Mouse (Mus musculus): ENCODE results near the gene Gm11214. TPM values are rescaled to one million over a fixed set of nuclear protein-coding genes. Genes with fewer than 3 reads are reported as not detected.
A peak's percentile ranks its signal among the peaks of the same experiment; 100 is the strongest.

Gene Gm11214
- polyA plus RNA-seq, 1 experiment from 2014 or later: not detected

DNA sequence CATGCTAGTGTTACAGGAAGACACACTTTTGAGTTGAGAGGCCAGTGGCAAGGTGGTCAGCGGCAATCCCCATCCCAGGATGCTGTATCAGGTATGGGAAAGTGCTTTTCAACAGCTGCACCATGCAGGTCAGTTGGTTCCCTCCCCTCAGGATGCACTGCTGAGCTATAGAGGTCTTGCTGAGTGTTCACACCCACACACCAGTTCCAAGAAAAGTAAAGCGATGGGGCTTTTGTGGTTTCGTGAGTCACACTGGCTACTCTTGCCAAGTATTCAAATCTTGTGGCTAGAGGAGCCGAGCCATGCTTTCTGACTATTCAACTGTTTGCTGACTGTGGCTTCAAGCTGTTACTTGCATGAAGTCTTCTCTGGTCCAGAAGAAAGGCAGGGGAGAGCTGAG, 5.1 kb upstream of the Gm11214 start:
- no peak overlapping the region for H3K4me2 ChIP-seq (ENCODE audit: low read length)
- WGBS: 65% methylated on average over 4 of the region's 4 CpGs
- H3K4me1 ChIP-seq (ENCODE audit: control insufficient read depth, insufficient read depth, low read depth, low read length): no peaks in the 10 kb centered on the region
- H3K4me3 ChIP-seq (ENCODE audit: low read length): no peak overlapping the region
- H3K9ac ChIP-seq (ENCODE audit: low read depth, low read length): no peak overlapping the region
- H3K36me3 ChIP-seq (ENCODE audit: control insufficient read depth, insufficient read depth, low read length): no peaks in the 10 kb centered on the region
- no peaks in the 10 kb centered on the region; the same call in 1 of the 2 replicates for H3K27me3 ChIP-seq (replicated peaks; ENCODE audit: control insufficient read depth, insufficient read depth, low read length)
- no peak for ATAC-seq
- H3K9me3 ChIP-seq (ENCODE audit: control insufficient read depth, low read length): no peaks in the 10 kb centered on the region
- no peak overlapping the region for H3K27ac ChIP-seq (ENCODE audit: low read depth, low read length)

DNA sequence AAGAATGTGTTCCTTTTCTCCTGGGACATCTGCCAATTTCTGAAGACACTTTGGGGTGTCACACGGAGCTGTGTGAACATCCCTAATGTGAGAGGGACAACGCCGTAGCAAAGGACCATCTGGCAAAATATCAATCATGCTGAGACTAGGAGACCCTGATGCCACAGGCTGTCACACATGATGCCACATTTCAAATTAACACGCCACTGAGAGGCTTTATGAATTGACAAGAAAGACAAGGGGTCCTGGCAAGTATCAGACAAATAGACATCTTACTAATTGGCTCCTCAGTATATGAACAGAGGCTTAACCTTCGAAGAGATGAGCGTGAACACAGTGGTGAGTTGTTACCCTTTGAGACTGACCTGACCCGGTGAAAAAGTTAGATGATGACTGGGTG, 2.6 kb upstream of the Gm11214 start:
- Histone ChIP-seq H3K27ac (ENCODE audit: low read depth, low read length) (no peak overlapping the region), H3K4me3 (ENCODE audit: low read length) (no peak overlapping the region), H3K4me1 (ENCODE audit: control insufficient read depth, insufficient read depth, low read depth, low read length) (no peaks in the 10 kb centered on the region), H3K36me3 (ENCODE audit: control insufficient read depth, insufficient read depth, low read length) (no peaks in the 10 kb centered on the region), H3K27me3 (replicated peaks; ENCODE audit: control insufficient read depth, insufficient read depth, low read length) (no peaks in the 10 kb centered on the region; the same call in 1 of the 2 replicates), H3K9me3 (ENCODE audit: control insufficient read depth, low read length) (no peaks in the 10 kb centered on the region), H3K4me2 (ENCODE audit: low read length) (no peak overlapping the region), H3K9ac (ENCODE audit: low read depth, low read length) (no peak overlapping the region)
- ATAC-seq: peak; percentile 80
- 47% methylated on average over 7 of the region's 7 CpGs for WGBS

DNA sequence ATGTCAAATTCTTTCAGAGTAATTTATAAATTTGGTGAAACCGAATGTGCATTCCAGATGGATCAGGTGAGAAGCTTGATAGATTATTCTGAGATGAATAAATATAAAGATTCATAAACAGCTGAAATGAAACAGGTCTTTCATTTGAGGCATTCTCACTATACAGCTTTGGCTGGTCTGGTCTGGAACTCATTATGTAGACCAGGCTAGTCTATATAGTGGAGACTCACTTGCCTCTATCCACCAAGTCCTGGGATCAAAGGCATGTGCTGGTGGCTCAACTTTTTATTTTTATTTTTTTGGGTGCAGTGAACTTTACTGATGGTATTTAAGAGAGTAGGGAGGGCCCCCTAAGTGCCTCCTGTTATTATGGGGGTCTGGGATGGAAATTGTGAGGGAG, 1.3 kb downstream of the Gm11214 start:
- Histone ChIP-seq H3K9me3 (ENCODE audit: control insufficient read depth, low read length) (no peaks in the 10 kb centered on the region), H3K36me3 (ENCODE audit: control insufficient read depth, insufficient read depth, low read length) (no peaks in the 10 kb centered on the region), H3K4me3 (ENCODE audit: low read length) (no peak overlapping the region), H3K9ac (ENCODE audit: low read depth, low read length) (no peak overlapping the region), H3K27ac (ENCODE audit: low read depth, low read length) (no peak overlapping the region), H3K4me2 (ENCODE audit: low read length) (no peak overlapping the region), H3K4me1 (ENCODE audit: control insufficient read depth, insufficient read depth, low read depth, low read length) (no peaks in the 10 kb centered on the region), H3K27me3 (replicated peaks; ENCODE audit: control insufficient read depth, insufficient read depth, low read length) (no peaks in the 10 kb centered on the region)
- no peak for ATAC-seq
- 45% methylated on average over 1 of the region's 1 CpGs for WGBS

DNA sequence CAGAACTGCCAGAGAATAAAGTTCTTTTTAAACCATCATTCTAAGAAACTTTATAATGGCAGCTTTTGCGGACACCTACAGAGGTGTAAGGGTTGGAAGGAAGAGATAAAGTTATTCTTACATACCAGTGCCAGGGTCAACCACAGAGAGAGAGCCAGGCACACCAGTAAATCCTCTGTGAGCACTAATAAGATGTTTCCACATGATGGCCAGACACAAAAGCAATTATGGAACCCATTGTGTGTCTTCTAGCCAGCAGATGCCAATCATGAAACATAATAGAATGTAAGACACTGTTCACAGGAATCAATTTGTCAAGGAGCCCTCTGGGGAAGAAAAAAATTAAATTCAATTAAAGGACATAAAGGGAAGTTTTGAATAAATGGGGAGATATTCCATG, 1.8 kb downstream of the Gm11214 start:
- H3K9ac ChIP-seq (ENCODE audit: low read depth, low read length): no peak overlapping the region
- no peak for ATAC-seq
- no peak overlapping the region for H3K27ac ChIP-seq (ENCODE audit: low read depth, low read length)
- H3K4me2 ChIP-seq (ENCODE audit: low read length): no peak overlapping the region
- H3K36me3 ChIP-seq (ENCODE audit: control insufficient read depth, insufficient read depth, low read length): no peaks in the 10 kb centered on the region
- H3K27me3 ChIP-seq (replicated peaks; ENCODE audit: control insufficient read depth, insufficient read depth, low read length): no peaks in the 10 kb centered on the region
- 33% methylated on average over 1 of the region's 1 CpGs for WGBS
- no peaks in the 10 kb centered on the region for H3K4me1 ChIP-seq (ENCODE audit: control insufficient read depth, insufficient read depth, low read depth, low read length)
- H3K9me3 ChIP-seq (ENCODE audit: control insufficient read depth, low read length): no peaks in the 10 kb centered on the region
- no peak overlapping the region for H3K4me3 ChIP-seq (ENCODE audit: low read length)

DNA sequence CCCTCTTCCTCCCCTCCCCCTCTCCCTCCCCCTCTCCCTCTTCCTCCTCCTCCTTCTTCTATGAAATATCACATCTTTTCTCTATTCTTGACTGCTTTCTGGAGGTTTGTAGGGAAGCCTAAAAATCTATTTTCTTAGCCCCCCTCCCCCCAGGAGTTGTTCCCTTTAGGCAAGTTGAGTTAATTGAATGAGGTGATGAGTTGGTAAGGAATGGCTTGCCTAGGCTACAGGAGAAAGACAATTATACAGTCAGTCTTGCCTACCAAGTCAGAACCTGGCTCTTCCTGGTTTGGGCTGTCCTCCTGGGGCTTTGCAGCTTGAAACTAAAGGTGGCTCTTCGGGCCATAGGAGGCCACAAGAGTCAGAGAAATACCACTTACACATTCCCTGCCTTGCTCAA, 3.4 kb downstream of the Gm11214 start:
- Histone ChIP-seq H3K4me3 (ENCODE audit: low read length) (no peak overlapping the region), H3K4me2 (ENCODE audit: low read length) (no peak overlapping the region), H3K9ac (ENCODE audit: low read depth, low read length) (no peak overlapping the region), H3K27me3 (replicated peaks; ENCODE audit: control insufficient read depth, insufficient read depth, low read length) (no peaks in the 10 kb centered on the region), H3K9me3 (ENCODE audit: control insufficient read depth, low read length) (no peaks in the 10 kb centered on the region), H3K4me1 (ENCODE audit: control insufficient read depth, insufficient read depth, low read depth, low read length) (no peaks in the 10 kb centered on the region), H3K27ac (ENCODE audit: low read depth, low read length) (no peak overlapping the region), H3K36me3 (ENCODE audit: control insufficient read depth, insufficient read depth, low read length) (no peaks in the 10 kb centered on the region)
- WGBS: 86% methylated on average over 1 of the region's 1 CpGs
- no peak for ATAC-seq

DNA sequence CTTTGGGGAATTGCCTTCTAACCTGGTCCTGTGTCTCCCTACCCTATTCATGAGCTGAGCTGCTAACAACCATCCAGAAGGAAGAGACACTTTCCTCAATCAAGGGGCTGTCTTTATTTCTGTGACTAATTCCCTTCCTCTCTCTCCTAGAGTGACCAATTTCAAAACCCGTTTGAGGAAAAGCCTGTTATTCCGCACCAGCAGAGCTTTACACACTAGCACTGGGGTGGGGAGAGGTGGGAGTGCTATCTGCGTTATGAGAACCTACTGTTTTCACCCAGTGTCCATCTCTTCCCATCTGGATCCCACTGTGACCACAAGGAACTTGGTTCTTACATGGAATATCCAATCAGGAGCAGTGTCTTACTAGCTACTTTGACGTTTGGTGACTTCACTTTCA, 4.1 kb downstream of the Gm11214 start:
- Histone ChIP-seq H3K4me2 (ENCODE audit: low read length) (no peak overlapping the region), H3K9me3 (ENCODE audit: control insufficient read depth, low read length) (no peaks in the 10 kb centered on the region), H3K4me1 (ENCODE audit: control insufficient read depth, insufficient read depth, low read depth, low read length) (no peaks in the 10 kb centered on the region), H3K9ac (ENCODE audit: low read depth, low read length) (no peak overlapping the region), H3K27ac (ENCODE audit: low read depth, low read length) (no peak overlapping the region), H3K4me3 (ENCODE audit: low read length) (no peak overlapping the region), H3K36me3 (ENCODE audit: control insufficient read depth, insufficient read depth, low read length) (no peaks in the 10 kb centered on the region), H3K27me3 (replicated peaks; ENCODE audit: control insufficient read depth, insufficient read depth, low read length) (no peaks in the 10 kb centered on the region)
- peak; percentile 37; the same call in 1 of the 2 replicates for ATAC-seq
- 38% methylated on average over 4 of the region's 4 CpGs for WGBS

DNA sequence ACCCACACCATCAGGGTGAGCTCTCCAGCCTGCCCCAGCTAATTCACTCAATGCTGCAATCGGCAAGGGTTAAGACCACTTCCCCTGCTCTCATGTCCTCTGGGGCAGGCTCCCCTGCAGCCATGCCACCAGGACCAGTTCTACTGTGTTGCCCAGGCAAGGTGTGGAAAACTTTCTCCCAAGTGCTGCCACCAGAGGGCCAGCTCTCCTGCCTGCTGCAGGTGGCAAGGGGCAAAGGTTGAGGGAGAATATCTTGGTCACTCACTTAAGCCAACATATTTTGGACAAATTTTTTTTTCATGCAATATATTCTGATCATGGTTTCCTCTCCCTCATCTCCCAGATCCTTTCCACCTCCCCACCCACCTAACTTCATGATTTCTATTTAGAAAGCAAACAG, 8.8 kb downstream of the Gm11214 start:
- H3K4me3 ChIP-seq (ENCODE audit: low read length): no peak overlapping the region
- H3K27me3 ChIP-seq (replicated peaks; ENCODE audit: control insufficient read depth, insufficient read depth, low read length): no peaks in the 10 kb centered on the region
- ATAC-seq: no peak
- WGBS: 100% methylated on average over 1 of the region's 1 CpGs
- H3K36me3 ChIP-seq (ENCODE audit: control insufficient read depth, insufficient read depth, low read length): no peaks in the 10 kb centered on the region
- H3K9ac ChIP-seq (ENCODE audit: low read depth, low read length): no peak overlapping the region
- no peaks in the 10 kb centered on the region for H3K9me3 ChIP-seq (ENCODE audit: control insufficient read depth, low read length)
- H3K27ac ChIP-seq (ENCODE audit: low read depth, low read length): no peak overlapping the region
- H3K4me1 ChIP-seq (ENCODE audit: control insufficient read depth, insufficient read depth, low read depth, low read length): no peaks in the 10 kb centered on the region
- no peak overlapping the region for H3K4me2 ChIP-seq (ENCODE audit: low read length)

DNA sequence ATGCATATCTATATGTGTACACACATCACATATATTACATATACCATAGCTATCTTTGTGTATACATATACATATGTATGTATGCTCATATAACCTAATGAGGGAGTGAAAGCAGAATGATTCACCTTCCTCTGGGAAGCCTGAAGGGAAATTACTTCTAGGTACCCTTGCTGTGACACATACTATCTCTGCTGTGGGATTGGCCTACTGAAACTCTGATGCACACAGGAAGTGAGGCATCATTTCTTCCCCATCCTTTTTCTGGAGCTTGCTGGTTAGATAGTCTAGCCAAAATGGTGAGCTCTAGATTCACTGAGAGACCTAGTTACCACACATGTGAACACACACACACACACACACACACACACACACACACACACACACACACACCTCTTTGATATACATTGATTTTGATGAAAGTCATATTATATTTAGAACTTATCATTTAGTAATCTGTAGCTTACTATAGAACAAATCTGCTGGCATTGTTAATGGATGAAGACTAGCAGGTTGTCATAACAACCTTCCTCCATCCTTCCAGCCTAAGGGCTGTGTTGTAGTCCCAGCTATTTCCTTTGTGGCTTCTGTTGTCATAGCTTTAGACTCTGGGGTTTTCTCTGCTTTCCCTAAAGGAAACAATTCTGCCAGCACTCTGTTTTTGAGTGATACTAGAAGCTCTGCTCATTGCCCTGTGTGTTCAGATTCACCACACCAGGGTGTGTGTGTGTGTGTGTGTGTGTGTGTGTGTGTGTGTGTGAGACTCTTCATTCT, 19.0 kb downstream of the Gm11214 start:
- Histone ChIP-seq H3K4me2 (ENCODE audit: low read length) (no peak overlapping the region), H3K36me3 (ENCODE audit: control insufficient read depth, insufficient read depth, low read length) (no peaks in the 10 kb centered on the region), H3K4me1 (ENCODE audit: control insufficient read depth, insufficient read depth, low read depth, low read length) (no peaks in the 10 kb centered on the region), H3K27ac (ENCODE audit: low read depth, low read length) (no peak overlapping the region), H3K9ac (ENCODE audit: low read depth, low read length) (no peak overlapping the region), H3K4me3 (ENCODE audit: low read length) (no peak overlapping the region), H3K27me3 (replicated peaks; ENCODE audit: control insufficient read depth, insufficient read depth, low read length) (no peaks in the 10 kb centered on the region), H3K9me3 (ENCODE audit: control insufficient read depth, low read length) (no peaks in the 10 kb centered on the region)
- ATAC-seq: no peak

DNA sequence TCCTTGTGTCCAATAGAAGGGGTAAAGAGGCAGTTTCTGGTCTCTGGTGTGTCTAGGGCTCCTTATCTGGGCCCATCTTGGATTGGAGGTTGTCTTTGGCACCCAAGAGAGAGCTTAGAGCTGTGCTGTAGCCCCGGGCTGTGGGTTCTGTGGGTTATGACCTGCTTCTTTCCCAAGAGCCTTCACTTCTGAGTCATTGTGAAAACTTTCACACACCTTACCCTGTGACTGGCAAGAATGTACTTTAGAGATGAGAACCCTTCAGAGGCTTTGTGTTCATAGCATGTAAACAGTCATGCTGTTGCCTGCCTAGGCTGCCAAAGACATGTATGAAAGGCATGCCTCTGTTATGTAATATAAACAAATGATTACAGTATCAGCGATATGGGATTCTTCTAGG, 23.3 kb downstream of the Gm11214 start:
- Histone ChIP-seq H3K4me2 (ENCODE audit: low read length) (no peak overlapping the region), H3K4me3 (ENCODE audit: low read length) (no peak overlapping the region), H3K9ac (ENCODE audit: low read depth, low read length) (no peak overlapping the region), H3K27ac (ENCODE audit: low read depth, low read length) (no peak overlapping the region), H3K9me3 (ENCODE audit: control insufficient read depth, low read length) (no peaks in the 10 kb centered on the region), H3K36me3 (ENCODE audit: control insufficient read depth, insufficient read depth, low read length) (no peaks in the 10 kb centered on the region), H3K27me3 (replicated peaks; ENCODE audit: control insufficient read depth, insufficient read depth, low read length) (no peaks in the 10 kb centered on the region), H3K4me1 (ENCODE audit: control insufficient read depth, insufficient read depth, low read depth, low read length) (no peaks in the 10 kb centered on the region)
- WGBS: 80% methylated on average over 2 of the region's 2 CpGs
- ATAC-seq: no peak
